Mouse (Mus musculus) large intestine, adult 2 months (tissue): Measurements from ENCODE around the gene Znhit2. TPM values are rescaled to one million over a fixed set of nuclear protein-coding genes. Genes with fewer than 3 reads are reported as not detected.
"Not testable (repeated sequence)": the region's sequence is repeated elsewhere in the genome, so short reads cannot be mapped to it uniquely, and the experiment has no call there.

Source experiments
- DNase-seq: peaks from one replicate; pipeline ENCODE4 v3.0.0-alpha.2; 2012; ENCODE audit warnings: low read depth, low spot score
- WGBS: fragments of 180-500 bp; shearing (Covaris S2); methylation state at CpG from one replicate; pipeline ENCODE4 v1.1.7; 2018; 5-methylcytosine and 5-hydroxymethylcytosine counted together
- polyA plus RNA-seq: library from polyadenylated mRNA; depleted of rRNA; stranded (reverse); fragments of >200 nt; gene quantifications from 2 replicates; pipeline ENCODE4 v1.2.3, GENCODE M21; 2012; rRNA removed

Znhit2 gene
- 34.9 and 42.3 TPM in 2 replicates for polyA plus RNA-seq

GRCm38 (mm10) chr19:6061021-6061533 lies at the start of gene Znhit2:
Znhit2 (plus strand) TSS chr19:6061192.
- DNase-seq, result peak; percentile 82
- WGBS, result under 1% methylated on average over 58 of the region's 58 CpGs

DNA sequence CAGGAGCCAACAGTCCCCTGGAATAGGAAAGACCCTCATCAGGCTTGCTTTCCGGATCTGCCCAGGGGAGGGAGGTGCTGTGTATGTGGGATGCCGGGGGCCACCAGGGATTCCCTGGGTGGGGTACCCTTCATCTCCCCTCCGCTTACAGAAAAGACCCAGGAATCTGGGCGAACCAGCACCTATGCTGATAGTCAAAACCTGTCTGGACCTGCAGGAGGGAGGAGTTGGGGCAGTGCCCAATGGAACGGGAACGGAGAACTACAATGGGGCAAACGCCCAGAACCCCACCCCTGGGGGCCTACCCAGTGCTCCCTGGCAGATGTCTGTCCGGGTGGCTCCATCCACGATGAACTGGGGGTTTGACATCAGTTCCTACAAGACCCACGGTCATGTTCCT lies 47.3 kb upstream of the Znhit2 start:
- no peak for DNase-seq
- 39% methylated on average over 10 of the region's 10 CpGs for WGBS

DNA sequence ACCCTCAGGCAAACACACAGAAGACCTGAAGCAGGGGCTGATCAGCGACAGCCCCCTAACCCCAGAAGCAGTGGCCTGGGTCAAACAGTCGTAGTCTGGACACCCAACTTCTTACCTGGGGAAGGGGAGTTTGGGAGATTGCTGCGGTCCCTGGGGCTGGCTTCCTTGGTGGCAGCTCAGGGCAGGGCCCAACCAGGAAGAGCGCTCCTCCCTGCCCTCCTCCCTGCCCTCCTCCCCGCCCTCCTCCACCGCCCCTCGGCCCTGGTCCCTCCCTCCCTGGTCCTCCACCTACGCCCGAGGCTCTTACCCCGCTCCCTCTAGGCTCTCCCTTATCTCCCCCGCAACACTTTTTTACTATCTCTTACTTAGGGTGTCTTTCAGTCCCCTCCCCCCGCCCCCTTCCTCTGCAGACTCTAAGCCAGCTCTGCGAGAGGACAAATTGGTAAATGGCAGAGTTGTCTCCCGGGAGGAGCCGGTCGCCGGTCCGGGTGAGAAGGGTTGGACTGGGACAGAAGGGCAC lies 45.9 kb upstream of the Znhit2 start:
- 2% methylated on average over 16 of the region's 18 CpGs for WGBS
- no peak for DNase-seq

GRCm38 (mm10) chr19:6015511-6016315 lies 45.3 kb upstream of the Znhit2 start, which contains the start of gene Capn1:
Capn1 (minus strand) TSS chr19:6015897.
- no peak for DNase-seq
- WGBS, result 2% methylated on average over 40 of the region's 40 CpGs

DNA sequence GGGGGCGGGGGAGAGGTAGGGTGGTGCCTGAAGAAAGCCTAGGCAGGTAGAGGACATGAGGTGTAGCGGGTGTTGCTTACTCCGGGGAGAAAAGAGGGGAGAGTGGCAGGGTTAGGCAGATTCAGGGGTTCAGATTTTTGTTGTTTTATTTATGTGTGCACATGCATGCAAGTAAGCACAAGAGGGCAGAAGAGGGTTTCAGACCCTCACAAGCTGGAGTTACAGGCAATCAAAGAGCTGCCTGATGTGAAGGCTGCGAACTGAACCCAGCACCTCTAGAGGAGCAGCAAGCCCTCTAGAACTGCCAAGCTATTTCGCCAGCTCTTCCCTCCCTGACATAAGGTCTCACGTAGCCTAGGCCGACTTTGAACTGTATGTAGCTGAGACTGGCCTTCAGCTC lies 44.5 kb upstream of the Znhit2 start:
- 38% methylated on average over 7 of the region's 7 CpGs for WGBS
- no peak for DNase-seq

DNA sequence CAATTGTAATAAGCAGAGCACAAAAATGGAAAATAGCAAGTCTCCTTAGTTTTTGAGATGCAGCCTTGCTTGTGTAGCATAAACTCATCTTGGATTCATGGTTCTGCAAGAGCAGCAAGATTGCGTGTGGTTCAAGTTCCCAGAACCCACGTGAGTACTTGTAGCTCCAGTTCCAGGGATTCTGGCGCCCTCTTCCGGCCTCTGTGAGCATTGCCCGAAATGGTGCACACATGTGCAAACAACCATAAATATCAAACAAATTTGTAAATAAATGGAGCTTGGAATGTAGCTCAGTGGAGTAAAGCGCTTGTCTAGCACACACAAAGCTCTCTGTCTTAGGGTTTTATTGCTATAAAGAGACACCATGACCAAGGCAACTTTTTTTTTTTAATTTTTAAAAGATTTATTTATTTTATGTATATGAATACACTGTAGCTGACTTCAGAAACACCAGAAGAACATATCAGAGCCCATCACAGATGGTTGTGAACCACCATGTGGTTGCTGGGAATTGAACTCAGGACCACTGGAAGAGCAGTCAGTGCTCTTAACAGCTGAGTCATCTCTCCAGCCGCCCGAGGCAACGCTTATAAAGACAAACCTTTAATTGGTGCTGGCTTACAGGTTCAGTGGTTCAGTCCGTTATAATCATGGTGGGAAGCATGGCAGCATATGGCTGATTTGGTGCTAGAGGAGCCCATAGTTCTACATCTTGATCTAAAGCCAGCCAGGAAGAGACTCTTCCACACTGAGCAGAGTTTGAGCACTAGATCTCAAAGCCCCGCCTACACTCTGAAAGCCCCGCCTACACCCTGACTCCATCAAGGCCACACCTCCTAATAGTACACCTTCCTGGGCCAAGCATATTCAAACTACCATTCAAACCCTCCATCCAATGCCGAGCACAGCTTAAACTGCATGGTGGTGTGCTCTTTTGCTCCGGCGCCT lies 42.6 kb upstream of the Znhit2 start:
- 21% methylated on average over 15 of the region's 15 CpGs for WGBS
- no peak for DNase-seq

DNA sequence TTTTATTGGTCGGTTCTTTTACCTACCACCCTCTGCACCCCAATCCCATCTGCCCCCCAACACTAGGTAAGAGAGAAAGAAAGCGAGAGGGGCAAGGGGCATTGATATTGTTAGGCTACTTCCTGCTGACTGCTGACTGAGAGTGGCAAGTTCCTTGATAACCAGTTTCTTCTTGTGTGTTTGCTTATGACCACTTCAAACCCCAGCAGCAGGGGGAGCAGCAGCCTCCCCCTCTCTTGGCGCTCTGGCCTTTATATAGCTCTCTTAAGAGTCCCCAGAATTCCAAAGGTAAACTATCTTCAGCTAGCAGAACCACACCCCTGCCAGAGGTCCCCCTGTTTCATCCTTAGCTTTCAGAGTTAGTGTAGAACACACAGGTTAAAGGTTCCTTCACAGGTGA lies 40.7 kb upstream of the Znhit2 start:
- DNase-seq, result no peak
- WGBS, result 36% methylated on average over 3 of the region's 3 CpGs

DNA sequence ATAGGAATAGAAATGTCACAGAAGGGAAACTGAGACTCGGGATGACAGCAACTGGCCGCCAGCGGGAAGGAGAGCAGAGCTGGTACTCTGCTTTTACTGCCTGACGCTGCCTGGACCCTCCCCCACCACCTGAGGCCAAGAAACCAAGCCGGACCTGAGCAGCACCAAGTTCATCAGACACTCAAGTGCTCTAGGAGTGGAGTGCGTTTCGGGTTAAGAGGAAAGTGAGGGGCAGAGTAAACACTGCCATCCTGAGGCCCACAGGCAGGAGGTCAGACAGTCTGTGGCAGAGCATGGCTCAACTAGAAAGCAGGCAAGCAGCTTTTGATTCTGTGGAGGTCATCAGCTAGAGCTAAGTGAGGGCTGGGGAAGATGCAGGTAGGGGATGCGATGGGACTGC lies 37.9 kb upstream of the Znhit2 start:
- WGBS, result 77% methylated on average over 8 of the region's 8 CpGs
- no peak for DNase-seq

- DNase-seq, result no peak
Observed at GRCm38 (mm10) chr19:6023930-6024329, 37.1 kb upstream of the Znhit2 start.

GRCm38 (mm10) chr19:6028991-6029390 lies 32.0 kb upstream of the Znhit2 start:
- no peak for DNase-seq
- 28% methylated on average over 6 of the region's 6 CpGs for WGBS

More at GRCm38 (mm10) chr19:6023930-6024329, 37.1 kb upstream of the Znhit2 start:
- 78% methylated on average over 7 of the region's 7 CpGs for WGBS

- DNase-seq, result no peak
- 79% methylated on average over 9 of the region's 9 CpGs for WGBS
Observed at GRCm38 (mm10) chr19:6029426-6029825, 31.6 kb upstream of the Znhit2 start.

DNA sequence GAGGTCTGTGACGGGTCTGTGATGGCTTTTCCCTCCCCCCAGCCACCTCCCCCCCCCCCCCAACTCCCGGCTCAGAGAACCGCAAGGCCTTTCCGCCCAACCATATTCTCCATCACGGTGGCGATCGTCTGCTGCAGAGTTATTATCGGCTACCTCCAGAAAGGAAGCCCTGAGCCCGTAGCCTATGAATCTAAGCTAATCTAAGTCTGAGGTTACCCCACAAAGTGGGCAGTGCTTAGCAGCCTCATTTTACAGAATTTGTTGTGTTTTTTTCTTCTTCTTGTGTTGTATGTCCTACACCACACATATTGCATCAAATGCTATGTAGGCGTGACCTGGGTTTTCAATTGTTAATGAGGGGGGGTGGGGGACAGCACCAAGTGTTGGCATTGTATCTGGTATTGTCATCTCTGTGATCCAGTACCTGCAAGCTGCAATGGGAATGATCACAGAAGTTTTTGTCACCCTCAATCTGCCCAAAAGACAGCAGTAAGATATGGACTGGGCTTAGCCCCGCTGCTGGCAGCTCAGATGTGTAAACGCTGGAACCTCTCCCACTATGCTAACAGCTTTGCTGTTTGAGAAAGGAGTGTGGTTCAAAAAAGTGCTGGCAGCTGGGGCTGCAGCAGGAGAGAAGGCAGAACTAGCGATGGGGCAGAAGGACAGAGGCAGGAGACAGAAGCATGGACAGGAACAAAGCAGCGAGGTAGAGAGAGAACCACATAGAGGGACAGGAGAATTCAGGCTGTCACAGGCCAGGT lies 30.3 kb upstream of the Znhit2 start:
- no peak for DNase-seq
- 64% methylated on average over 14 of the region's 14 CpGs for WGBS

DNA sequence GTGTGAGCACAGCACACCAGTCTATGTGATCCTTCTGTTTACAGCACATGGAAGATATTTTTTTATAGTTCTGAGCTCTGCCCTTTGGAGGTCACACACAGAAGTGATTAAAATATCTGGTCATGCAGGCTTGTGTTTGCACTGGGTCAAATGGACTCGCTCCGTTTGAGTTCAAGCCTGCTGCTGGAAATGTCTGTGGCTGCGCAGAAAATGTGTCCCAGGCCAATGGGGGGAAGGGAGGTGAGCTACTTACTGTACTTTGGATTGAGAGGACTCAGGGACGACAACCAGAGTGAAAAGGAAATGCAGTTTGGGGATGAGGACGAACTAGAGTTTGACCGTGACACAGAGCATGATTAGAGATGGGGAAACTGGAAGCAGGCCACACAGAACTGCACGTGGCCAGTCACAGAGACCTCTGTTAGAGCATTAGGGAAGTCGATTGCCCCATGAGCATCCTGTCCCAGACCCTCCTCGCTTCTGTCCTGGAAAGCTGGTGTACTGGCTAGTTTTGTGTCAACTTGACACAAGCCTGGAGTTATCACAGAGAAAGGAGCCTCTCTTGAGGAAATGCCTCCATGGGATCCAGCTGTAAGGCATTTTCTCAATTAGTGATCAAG lies 24.9 kb upstream of the Znhit2 start:
- 34% methylated on average over 9 of the region's 9 CpGs for WGBS
- no peak for DNase-seq

- no peak for DNase-seq
Observed at GRCm38 (mm10) chr19:6037695-6038094, 23.3 kb upstream of the Znhit2 start.

DNA sequence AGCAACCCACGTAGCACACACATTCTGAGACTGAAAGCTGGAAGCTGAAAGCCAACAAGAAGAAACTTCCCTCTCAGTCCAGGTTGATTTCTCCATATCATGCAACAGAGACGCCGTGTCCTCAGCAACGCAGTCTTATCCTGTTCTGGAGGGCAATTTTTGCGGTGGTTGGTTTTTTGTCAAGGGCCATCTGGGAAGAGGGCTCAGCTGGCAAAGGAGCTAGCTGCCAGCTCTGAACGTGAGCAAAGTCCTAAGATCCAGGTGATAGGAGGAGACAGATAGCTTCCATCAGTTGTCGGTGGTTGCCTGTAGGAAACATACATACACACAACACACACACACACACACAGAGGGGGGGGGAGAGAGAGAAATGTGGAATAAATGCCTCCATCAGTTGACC lies 22.7 kb upstream of the Znhit2 start:
- 77% methylated on average over 7 of the region's 7 CpGs for WGBS
- no peak for DNase-seq

- no peak for DNase-seq
Observed at GRCm38 (mm10) chr19:6040002-6040401, 21.0 kb upstream of the Znhit2 start.

GRCm38 (mm10) chr19:6042293-6042692 lies 18.7 kb upstream of the Znhit2 start:
- 83% methylated on average over 9 of the region's 9 CpGs for WGBS
- DNase-seq, result no peak

GRCm38 (mm10) chr19:6044102-6044501 lies 16.9 kb upstream of the Znhit2 start:
- not testable (repeated sequence) for DNase-seq
- WGBS, result 23% methylated on average over 4 of the region's 4 CpGs
